10 mouse cellular contexts compared by ENCODE assay signal in genomic region chr3:101596686-101597085, GRCm38 (mm10). TPM values are rescaled to one million over a fixed set of nuclear protein-coding genes. Genes with fewer than 3 reads are reported as not detected.
DNase-seq lines count a peak whose midpoint lies in the region; ATAC-seq lines count a peak whose summit lies in the region.
"Had no signal": no experiment of that assay in that cellular context is flagged by ENCODE, and none has a peak within 500 bp of the region (broad histone marks: within the 10 kb centered on the region; RNA-seq: fewer than 3 reads in every experiment).

No protein-coding gene starts in this region.

- peak overlapping the region; percentile 60 for H3K27ac ChIP-seq in hindbrain, embryonic 12.5 days
- no peak overlapping the region for H3K27ac ChIP-seq in hindbrain, embryonic 11.5 days (ENCODE audit: low read depth, low read length)
- H3K27ac ChIP-seq in intestine, embryonic 15.5 days = 0 out of 2 replicates have a peak overlapping the region, but pooled peaks have one; percentile 33
- H3K27ac ChIP-seq: neural tube, embryonic 12.5 days had no signal

- DNase-seq in hindbrain, embryonic 11.5 days (ENCODE audit: low spot score) = no peak
- DNase-seq in urinary bladder, postnatal 14 days (ENCODE audit: low spot score) = peak; percentile 55
- no peak for DNase-seq in urinary bladder, postnatal 10 days (ENCODE audit: low spot score)
- no peak for DNase-seq in c-Kit-positive CD71-positive TER-119-positive erythroid progenitor cells, embryonic 14.5 days (ENCODE audit: low spot score)
- no peak for DNase-seq in frontal cortex, postnatal 36 days (ENCODE audit: low spot score in 2 of 2)
- no peak for DNase-seq in thymus, postnatal 10 days (ENCODE audit: low spot score in 2 of 2)

- no peaks in the 10 kb centered on the region for H3K9me3 ChIP-seq in hindbrain, embryonic 12.5 days (replicated peaks)
- no peaks in the 10 kb centered on the region for H3K9me3 ChIP-seq in hindbrain, embryonic 11.5 days (ENCODE audit: control insufficient read depth, low read length)
- H3K9me3 ChIP-seq in intestine, embryonic 15.5 days = no peaks in the 10 kb centered on the region
- H3K9me3 ChIP-seq: neural tube, embryonic 12.5 days had no signal

- ATAC-seq in hindbrain, embryonic 12.5 days (ENCODE audit: low FRiP score) = no peak
- no peak for ATAC-seq in hindbrain, embryonic 11.5 days (ENCODE audit: low FRiP score)
- ATAC-seq in intestine, embryonic 15.5 days = no peak

- peaks cover 25% of the 10 kb centered on the region for H3K36me3 ChIP-seq in hindbrain, embryonic 12.5 days
- 0 out of 2 replicates have a peak, but pooled peaks cover 2% of the 10 kb centered on the region for H3K36me3 ChIP-seq in hindbrain, embryonic 11.5 days (ENCODE audit: control insufficient read depth, insufficient read depth, low read length)
- peaks cover 22% of the 10 kb centered on the region for H3K36me3 ChIP-seq in intestine, embryonic 15.5 days

- no peak overlapping the region for H3K4me2 ChIP-seq in hindbrain, embryonic 12.5 days (replicated peaks)
- no peak overlapping the region for H3K4me2 ChIP-seq in hindbrain, embryonic 11.5 days (replicated peaks; ENCODE audit: low read depth, low read length)
- H3K4me2 ChIP-seq in intestine, embryonic 15.5 days (replicated peaks) = peak overlapping the region; percentile 27; the same call in 1 of the 2 replicates
- H3K4me2 ChIP-seq: neural tube, embryonic 12.5 days had no signal

- no peak overlapping the region for H3K9ac ChIP-seq in hindbrain, embryonic 12.5 days
- no peak overlapping the region for H3K9ac ChIP-seq in hindbrain, embryonic 11.5 days (ENCODE audit: low read depth, low read length)
- H3K9ac ChIP-seq in intestine, embryonic 15.5 days = no peak overlapping the region

- 56% methylated on average over 8 of the region's 8 CpGs for WGBS in hindbrain, embryonic 12.5 days
- WGBS in hindbrain, embryonic 11.5 days = 74% methylated on average over 8 of the region's 8 CpGs
- 36% methylated on average over 8 of the region's 8 CpGs for WGBS in intestine, embryonic 15.5 days

- H3K4me3 ChIP-seq in hindbrain, embryonic 12.5 days = no peak overlapping the region
- no peak overlapping the region for H3K4me3 ChIP-seq in hindbrain, embryonic 11.5 days (ENCODE audit: low read depth, low read length)
- H3K4me3 ChIP-seq in intestine, embryonic 15.5 days (replicated peaks) = no peak overlapping the region
- H3K4me3 ChIP-seq: neural tube, embryonic 12.5 days had no signal

- no peaks in the 10 kb centered on the region for H3K27me3 ChIP-seq in hindbrain, embryonic 12.5 days
- no peaks in the 10 kb centered on the region for H3K27me3 ChIP-seq in hindbrain, embryonic 11.5 days (ENCODE audit: control insufficient read depth, insufficient read depth, low read length)
- no peaks in the 10 kb centered on the region for H3K27me3 ChIP-seq in intestine, embryonic 15.5 days (replicated peaks)
- H3K27me3 ChIP-seq: neural tube, embryonic 12.5 days; Patski had no signal

- H3K4me1 ChIP-seq in hindbrain, embryonic 12.5 days = peaks cover 78% of the 10 kb centered on the region
- H3K4me1 ChIP-seq in hindbrain, embryonic 11.5 days (replicated peaks; ENCODE audit: control insufficient read depth, insufficient read depth, low read length) = no peaks in the 10 kb centered on the region; the same call in 1 of the 2 replicates
- peaks cover 51% of the 10 kb centered on the region for H3K4me1 ChIP-seq in intestine, embryonic 15.5 days (replicated peaks)

RNA-seq across cellular contexts. Expression of gene Atp1a1, which starts 7.8 kb away (rescaled TPM):
- polyA plus RNA-seq in hindbrain, embryonic 12.5 days (2016; fragmentation: Nextera tagmentation; extraction: Ambion mirVana) = 62.9 and 63.0 TPM in 2 replicates
- 89.9 and 93.0 TPM in 2 replicates for polyA plus RNA-seq in hindbrain, embryonic 11.5 days (2014; fragmentation: Nextera tagmentation; extraction: Ambion mirVana)
- 247 and 251 TPM in 2 replicates for polyA plus RNA-seq in intestine, embryonic 15.5 days (2015; fragmentation: Nextera tagmentation; extraction: Ambion mirVana)
